Mouse (Mus musculus): ENCODE measurements around the gene Gm2174. TPM values are rescaled to one million over a fixed set of nuclear protein-coding genes. Genes with fewer than 3 reads are reported as not detected.

Gm2174 gene
- 1 to 10 TPM; 1.7 to 2.2 TPM for total RNA-seq (2023)

DNA sequence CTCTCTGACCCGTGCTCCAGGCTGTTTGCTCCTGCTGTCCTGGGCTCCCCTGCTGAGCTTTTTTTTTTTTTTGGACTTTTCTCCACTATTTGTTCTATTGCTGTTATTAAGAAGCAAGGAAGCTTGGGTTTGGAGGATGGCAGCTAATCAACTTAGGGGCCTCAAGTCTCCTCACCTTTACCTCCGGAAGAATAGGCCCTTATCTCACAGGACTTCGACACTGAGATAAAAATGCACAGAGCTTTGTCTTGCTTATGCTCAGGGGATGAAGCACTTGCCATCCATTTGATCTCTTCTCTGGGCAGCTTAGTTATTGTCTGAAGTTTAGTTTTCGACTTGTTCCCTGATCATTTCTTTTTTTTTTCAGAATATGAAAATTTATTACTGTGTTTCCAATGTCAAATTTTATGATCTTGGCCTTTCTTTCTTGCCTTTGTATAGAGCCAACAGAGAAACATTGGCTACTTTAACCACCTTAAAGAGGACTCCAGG, at the start of gene Gm2174:
Gene Gm2174, plus strand, starts transcription at position 442 of the 492 bp plus-strand sequence.

DNA sequence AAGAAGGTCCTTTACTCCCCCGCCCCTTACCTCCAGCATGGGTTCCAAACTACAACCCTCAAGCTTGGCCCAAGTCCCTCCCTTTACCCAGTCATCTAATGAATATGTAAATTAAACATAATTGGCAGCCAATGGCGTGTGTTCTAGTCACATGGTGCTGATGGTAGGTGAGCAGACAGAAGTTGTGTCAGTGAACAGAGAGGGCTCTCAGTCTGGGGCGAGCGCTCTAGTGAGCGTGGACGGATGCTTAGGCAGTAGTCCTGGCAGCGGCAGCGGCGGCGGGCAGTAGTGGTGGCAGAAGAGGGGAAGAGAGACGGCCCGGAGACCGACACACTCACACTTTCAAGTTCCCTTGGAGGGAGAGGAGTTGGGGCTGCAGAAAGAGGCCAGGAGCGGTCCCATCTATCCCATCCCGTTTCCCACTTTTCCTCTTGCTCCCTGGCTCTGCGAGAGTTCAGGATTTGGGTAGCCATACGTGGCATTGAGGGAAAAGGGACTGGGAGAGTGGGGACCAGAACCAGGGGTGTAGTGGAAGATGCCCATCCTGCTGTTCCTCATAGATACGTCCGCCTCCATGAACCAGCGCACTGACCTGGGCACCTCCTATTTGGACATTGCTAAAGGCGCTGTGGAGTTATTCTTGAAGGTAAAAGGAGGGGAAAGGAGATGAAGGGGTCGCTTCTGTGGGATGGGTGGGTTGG, 7.1 kb downstream of the Gm2174 start, which contains the start of gene Ints6l:
Gene Ints6l, plus strand, starts transcription at position 187 of the 701 bp plus-strand sequence.

Other genes starting within 250 kb of the Gm2174 start
- not detected for gene Gm773, start 235.1 kb upstream of the Gm2174 start, total RNA-seq (2023)
- not detected for gene Zfp449, start 101.6 kb upstream of the Gm2174 start, total RNA-seq (2023)
- not detected for gene Smim10l2a, start 73.4 kb upstream of the Gm2174 start, total RNA-seq (2023)
- 10 to 100 TPM; 57.5 to 68.3 TPM for gene Ints6l, start 6.9 kb downstream of the Gm2174 start, total RNA-seq (2023)
- gene Gm10477, start 76.8 kb downstream of the Gm2174 start, total RNA-seq (2023) = not detected
- not detected for gene Gm648, start 101.6 kb downstream of the Gm2174 start, total RNA-seq (2023)
- gene Mmgt1, start 150.1 kb downstream of the Gm2174 start, total RNA-seq (2023) = 10 to 100 TPM; 11.6 to 12.3 TPM
- gene Slc9a6, start 161.8 kb downstream of the Gm2174 start, total RNA-seq (2023) = 10 to 100 TPM in 1 of 2 experiments, 1 to 10 TPM in 1; 9.6 to 14.0 TPM

All from B cell, adult 67 days (primary cell).